Mouse (Mus musculus) ovary, postnatal 14 days (tissue): Measurements from ENCODE around the gene Tcf23.

ENCODE experiments used
- DNase-seq: peaks from one replicate; pipeline ENCODE4 v3.0.0; 2022; ENCODE audit warnings: low spot score

The Tcf23 gene

GRCm38 (mm10) chr5:30949654-30950326 lies 18.7 kb upstream of the Tcf23 start:
- peak; percentile 85 for DNase-seq

- DNase-seq, result no peak
These were observed 18.0 kb upstream of the Tcf23 start for GRCm38 (mm10) chr5:30950451-30950850.

- no peak for DNase-seq
These were observed 17.5 kb upstream of the Tcf23 start for GRCm38 (mm10) chr5:30950922-30951321.

GRCm38 (mm10) chr5:30951706-30952105 lies 16.8 kb upstream of the Tcf23 start:
- DNase-seq, result no peak

- DNase-seq, result no peak
These were observed 15.9 kb upstream of the Tcf23 start for GRCm38 (mm10) chr5:30952551-30952950.

GRCm38 (mm10) chr5:30954065-30954464 lies 14.4 kb upstream of the Tcf23 start:
- DNase-seq, result no peak

- no peak for DNase-seq
These were observed 13.9 kb upstream of the Tcf23 start for GRCm38 (mm10) chr5:30954556-30954955.

- DNase-seq, result no peak
These were observed 12.7 kb upstream of the Tcf23 start for GRCm38 (mm10) chr5:30955751-30956150.

- no peak for DNase-seq
These were observed 10.6 kb upstream of the Tcf23 start for GRCm38 (mm10) chr5:30957891-30958290.

GRCm38 (mm10) chr5:30959198-30959854 lies 9.1 kb upstream of the Tcf23 start:
- no peak for DNase-seq

- peak; percentile 98 for DNase-seq
These were observed 8.4 kb upstream of the Tcf23 start, which contains the start of gene Preb for GRCm38 (mm10) chr5:30959966-30960501. Gene Preb (minus strand): TSS chr5:30960361.

GRCm38 (mm10) chr5:30960814-30961213 lies 7.6 kb upstream of the Tcf23 start:
- DNase-seq, result no peak

GRCm38 (mm10) chr5:30961545-30962505 lies 6.6 kb upstream of the Tcf23 start:
- DNase-seq, result no peak

GRCm38 (mm10) chr5:30963916-30964315 lies 4.5 kb upstream of the Tcf23 start:
- DNase-seq, result no peak

GRCm38 (mm10) chr5:30966189-30966588 lies 2.3 kb upstream of the Tcf23 start:
- DNase-seq, result no peak

GRCm38 (mm10) chr5:30969440-30969839 lies 978 bp downstream of the Tcf23 start:
- DNase-seq, result no peak

GRCm38 (mm10) chr5:30974870-30975656 lies 6.6 kb downstream of the Tcf23 start:
- peak; percentile 65 for DNase-seq

- DNase-seq, result peak; percentile 22
These were observed 13.9 kb downstream of the Tcf23 start for GRCm38 (mm10) chr5:30982357-30982756.

- no peak for DNase-seq
These were observed 24.7 kb downstream of the Tcf23 start for GRCm38 (mm10) chr5:30992980-30993676.

GRCm38 (mm10) chr5:30994074-30994473 lies 25.6 kb downstream of the Tcf23 start:
- DNase-seq, result no peak
